ENCODE assay signal across 7 mouse cellular contexts in genomic region chr7:45701072-45701471, GRCm38 (mm10). TPM values are rescaled to one million over a fixed set of nuclear protein-coding genes. Genes with fewer than 3 reads are reported as not detected.
DNase-seq lines count a peak whose midpoint lies in the region; ATAC-seq and TF ChIP-seq lines count a peak whose summit lies in the region.

No protein-coding gene starts in this region.

- peak overlapping the region; percentile 73 for H3K4me2 ChIP-seq in forebrain, embryonic 12.5 days
- H3K4me2 ChIP-seq in hindbrain, postnatal 0 days (ENCODE audit: low read depth, low read length), result peak overlapping the region; percentile 91
- H3K4me2 ChIP-seq in stomach, embryonic 14.5 days (replicated peaks; ENCODE audit: low read depth, low read length), result peak overlapping the region; percentile 73

- ATAC-seq in forebrain, embryonic 12.5 days (ENCODE audit: low FRiP score), result no peak
- ATAC-seq in hindbrain, postnatal 0 days, result no peak
- ATAC-seq in stomach, embryonic 14.5 days (ENCODE audit: insufficient number of reproducible peaks, insufficient read depth, low FRiP score, low read depth), result no peak

- intact Hi-C loops in left cerebral cortex, adult 2 months (cut with DNase I), result no loop called here
- intact Hi-C loops in left cerebral cortex, postnatal 10 days (cut with DNase I), result no loop called here

- H3K9me3 ChIP-seq in forebrain, embryonic 12.5 days, result no peaks in the 10 kb centered on the region
- no peaks in the 10 kb centered on the region for H3K9me3 ChIP-seq in hindbrain, postnatal 0 days (ENCODE audit: low read length)
- no peaks in the 10 kb centered on the region for H3K9me3 ChIP-seq in stomach, embryonic 14.5 days (ENCODE audit: control insufficient read depth, low read depth, low read length)

- TF ChIP-seq CTCF in left cerebral cortex, adult 2 months (IDR thresholded peaks at IDR 0.05), result no peak
- no peak for TF ChIP-seq CTCF in hindbrain, postnatal 0 days (IDR thresholded peaks at IDR 0.05; ENCODE audit: low read depth)

- peaks cover 53% of the 10 kb centered on the region for H3K4me1 ChIP-seq in forebrain, embryonic 12.5 days
- peaks cover 24% of the 10 kb centered on the region for H3K4me1 ChIP-seq in hindbrain, postnatal 0 days (ENCODE audit: insufficient read depth, low read length)
- peaks cover 27% of the 10 kb centered on the region for H3K4me1 ChIP-seq in stomach, embryonic 14.5 days (ENCODE audit: control insufficient read depth, insufficient read depth, low read length)

- H3K27ac ChIP-seq in left cerebral cortex, adult 2 months, result peak overlapping the region; percentile 98
- H3K27ac ChIP-seq in forebrain, embryonic 12.5 days, result no peak overlapping the region
- peak overlapping the region; percentile 90; the same call in 1 of the 2 replicates for H3K27ac ChIP-seq in hindbrain, postnatal 0 days
- H3K27ac ChIP-seq in stomach, embryonic 14.5 days (ENCODE audit: low read length), result peak overlapping the region; percentile 52; the same call in 1 of the 2 replicates

- H3K9ac ChIP-seq in forebrain, embryonic 12.5 days, result peak overlapping the region; percentile 30; the same call in 1 of the 2 replicates
- H3K9ac ChIP-seq in hindbrain, postnatal 0 days (replicated peaks; ENCODE audit: low read length), result peak overlapping the region; percentile 45
- H3K9ac ChIP-seq in stomach, embryonic 14.5 days (replicated peaks; ENCODE audit: low read depth, low read length), result peak overlapping the region; percentile 18; the same call in 1 of the 2 replicates

- peak in 1 of 2 experiments; percentile 36 for DNase-seq in left cerebral cortex, adult 2 months (ENCODE audit: extremely low spot score in 1 of 2, low spot score in 2 of 2)
- DNase-seq in left cerebral cortex, postnatal 10 days (ENCODE audit: extremely low spot score in 1 of 2, low spot score in 2 of 2), result no peak
- DNase-seq in hindbrain, postnatal 0 days (ENCODE audit: low spot score), result no peak
- DNase-seq in embryo, embryonic 9.5 days (ENCODE audit: extremely low spot score), result no peak
- no peak for DNase-seq in embryo, embryonic 10 days (ENCODE audit: low spot score)

- H3K36me3 ChIP-seq in forebrain, embryonic 12.5 days (replicated peaks), result no peaks in the 10 kb centered on the region
- H3K36me3 ChIP-seq in hindbrain, postnatal 0 days (ENCODE audit: insufficient read depth, low read length), result no peaks in the 10 kb centered on the region
- no peaks in the 10 kb centered on the region for H3K36me3 ChIP-seq in stomach, embryonic 14.5 days (ENCODE audit: control insufficient read depth, insufficient read depth, low read length)

- 26% methylated on average over 11 of the region's 11 CpGs for WGBS in forebrain, embryonic 12.5 days
- WGBS in hindbrain, postnatal 0 days, result 30% methylated on average over 11 of the region's 11 CpGs
- 31% methylated on average over 11 of the region's 11 CpGs for WGBS in stomach, embryonic 14.5 days

- peak overlapping the region; percentile 66 for H3K4me3 ChIP-seq in left cerebral cortex, adult 2 months
- peak overlapping the region; percentile 45 for H3K4me3 ChIP-seq in forebrain, embryonic 12.5 days (replicated peaks)
- peak overlapping the region; percentile 50 for H3K4me3 ChIP-seq in hindbrain, postnatal 0 days (ENCODE audit: low read length)
- peak overlapping the region; percentile 39; the same call in 1 of the 2 replicates for H3K4me3 ChIP-seq in stomach, embryonic 14.5 days (ENCODE audit: low read depth, low read length)

- peaks cover 37% of the 10 kb centered on the region for H3K27me3 ChIP-seq in forebrain, embryonic 12.5 days
- no peaks in the 10 kb centered on the region for H3K27me3 ChIP-seq in hindbrain, postnatal 0 days (ENCODE audit: insufficient read depth, low read length)
- H3K27me3 ChIP-seq in stomach, embryonic 14.5 days (ENCODE audit: control insufficient read depth, insufficient read depth, low read length), result 0 out of 2 replicates have a peak, but pooled peaks cover 4% of the 10 kb centered on the region

RNA-seq across cellular contexts. Expression of gene Car11, which starts 1.4 kb away (rescaled TPM):
- 100 to 1,000 TPM; 211 to 244 TPM for total RNA-seq in left cerebral cortex, adult 2 months (2021)
- total RNA-seq in left cerebral cortex, postnatal 10 days (2021), result 100 to 1,000 TPM; 152 to 154 TPM
- 10.2 and 11.0 TPM in 2 replicates for polyA plus RNA-seq in forebrain, embryonic 12.5 days (2016; fragmentation: Nextera tagmentation; extraction: Ambion mirVana)
- total RNA-seq in hindbrain, postnatal 0 days (2014; rRNA removed), result 89.4 and 91.0 TPM in 2 replicates
- 76.9 and 78.2 TPM in 2 replicates for polyA plus RNA-seq in hindbrain, postnatal 0 days (2015; fragmentation: Nextera tagmentation; extraction: Ambion mirVana)
- polyA plus RNA-seq in stomach, embryonic 14.5 days (2014; fragmentation: Nextera tagmentation; extraction: Ambion mirVana), result 10.4 and 11.4 TPM in 2 replicates

RNA-seq across cellular contexts. Expression of gene Dbp, which starts 3.8 kb away (rescaled TPM):
- 100 to 1,000 TPM in 1 of 2 experiments, 10 to 100 TPM in 1; 60.3 to 104 TPM for total RNA-seq in left cerebral cortex, adult 2 months (2021)
- total RNA-seq in left cerebral cortex, postnatal 10 days (2021), result 10 to 100 TPM; 40.9 to 51.0 TPM
- 3.8 and 3.9 TPM in 2 replicates for polyA plus RNA-seq in forebrain, embryonic 12.5 days (2016; fragmentation: Nextera tagmentation; extraction: Ambion mirVana)
- 4.2 and 12.2 TPM in 2 replicates for total RNA-seq in hindbrain, postnatal 0 days (2014; rRNA removed)
- polyA plus RNA-seq in hindbrain, postnatal 0 days (2015; fragmentation: Nextera tagmentation; extraction: Ambion mirVana), result 4.6 and 5.3 TPM in 2 replicates
- polyA plus RNA-seq in stomach, embryonic 14.5 days (2014; fragmentation: Nextera tagmentation; extraction: Ambion mirVana), result 6.4 and 6.7 TPM in 2 replicates

RNA-seq across cellular contexts. Expression of gene Sec1, which starts 6.9 kb away (rescaled TPM):
- 1 to 10 TPM; 1.1 to 1.2 TPM for total RNA-seq in left cerebral cortex, adult 2 months (2021)
- under 1 TPM; 0.34 to 0.39 TPM for total RNA-seq in left cerebral cortex, postnatal 10 days (2021)
- polyA plus RNA-seq in forebrain, embryonic 12.5 days (2016; fragmentation: Nextera tagmentation; extraction: Ambion mirVana), result 0.64 and 0.68 TPM in 2 replicates
- total RNA-seq in hindbrain, postnatal 0 days (2014; rRNA removed), result 0.68 and 0.79 TPM in 2 replicates
- polyA plus RNA-seq in hindbrain, postnatal 0 days (2015; fragmentation: Nextera tagmentation; extraction: Ambion mirVana), result 0.35 and 0.48 TPM in 2 replicates
- polyA plus RNA-seq in stomach, embryonic 14.5 days (2014; fragmentation: Nextera tagmentation; extraction: Ambion mirVana), result 4.8 and 5.7 TPM in 2 replicates

RNA-seq across cellular contexts. Expression of gene Rpl18, which starts 14.2 kb away (rescaled TPM):
- total RNA-seq in left cerebral cortex, adult 2 months (2021), result 100 to 1,000 TPM; 318 to 325 TPM
- 100 to 1,000 TPM; 437 to 456 TPM for total RNA-seq in left cerebral cortex, postnatal 10 days (2021)
- polyA plus RNA-seq in forebrain, embryonic 12.5 days (2016; fragmentation: Nextera tagmentation; extraction: Ambion mirVana), result 707 and 745 TPM in 2 replicates
- total RNA-seq in hindbrain, postnatal 0 days (2014; rRNA removed), result 999 and 1,175 TPM in 2 replicates
- 519 and 535 TPM in 2 replicates for polyA plus RNA-seq in hindbrain, postnatal 0 days (2015; fragmentation: Nextera tagmentation; extraction: Ambion mirVana)
- 1,227 and 1,272 TPM in 2 replicates for polyA plus RNA-seq in stomach, embryonic 14.5 days (2014; fragmentation: Nextera tagmentation; extraction: Ambion mirVana)

RNA-seq across cellular contexts. Expression of gene Sphk2, which starts 16.7 kb away (rescaled TPM):
- total RNA-seq in left cerebral cortex, adult 2 months (2021), result 10 to 100 TPM; 30.8 to 34.4 TPM
- total RNA-seq in left cerebral cortex, postnatal 10 days (2021), result 10 to 100 TPM; 23.0 to 24.6 TPM
- 26.5 and 30.1 TPM in 2 replicates for polyA plus RNA-seq in forebrain, embryonic 12.5 days (2016; fragmentation: Nextera tagmentation; extraction: Ambion mirVana)
- 27.4 and 31.6 TPM in 2 replicates for total RNA-seq in hindbrain, postnatal 0 days (2014; rRNA removed)
- 17.8 and 18.5 TPM in 2 replicates for polyA plus RNA-seq in hindbrain, postnatal 0 days (2015; fragmentation: Nextera tagmentation; extraction: Ambion mirVana)
- polyA plus RNA-seq in stomach, embryonic 14.5 days (2014; fragmentation: Nextera tagmentation; extraction: Ambion mirVana), result 24.4 TPM in 2 replicates
